Mouse (Mus musculus) natural killer cell, adult 2 months (primary cell): ENCODE results near the gene Dmkn.

ENCODE experiments used
- DNase-seq, 2 experiments: peaks; one replicate each; pipeline ENCODE4 v3.0.0; 2022; ENCODE audit warnings: low spot score in 2 of 2

The Dmkn gene

GRCm38 (mm10) chr7:30761769-30762352 lies 1.7 kb upstream of the Dmkn start:
- DNase-seq, result no peak

- no peak for DNase-seq
These were observed 1.6 kb downstream of the Dmkn start for GRCm38 (mm10) chr7:30765173-30765572.

GRCm38 (mm10) chr7:30766408-30766807 lies 2.9 kb downstream of the Dmkn start:
- DNase-seq, result no peak

- DNase-seq, result no peak
These were observed 5.7 kb downstream of the Dmkn start for GRCm38 (mm10) chr7:30769236-30769635.

GRCm38 (mm10) chr7:30776104-30776503 lies 12.5 kb downstream of the Dmkn start:
- no peak for DNase-seq

- no peak for DNase-seq
These were observed 13.6 kb downstream of the Dmkn start for GRCm38 (mm10) chr7:30777081-30777579.

- DNase-seq, result no peak
These were observed 14.4 kb downstream of the Dmkn start for GRCm38 (mm10) chr7:30777911-30778310.

- no peak for DNase-seq
These were observed 18.2 kb downstream of the Dmkn start for GRCm38 (mm10) chr7:30781792-30782191.

- DNase-seq, result no peak
These were observed 19.1 kb downstream of the Dmkn start for GRCm38 (mm10) chr7:30782658-30783057.

- no peak for DNase-seq
These were observed 21.6 kb downstream of the Dmkn start for GRCm38 (mm10) chr7:30785154-30785553.

GRCm38 (mm10) chr7:30785721-30786546 lies 22.4 kb downstream of the Dmkn start:
- no peak for DNase-seq

- no peak for DNase-seq
These were observed 23.9 kb downstream of the Dmkn start, which contains the start of gene Krtdap for GRCm38 (mm10) chr7:30787377-30788022. Gene Krtdap (plus strand): TSS chr7:30787896.

GRCm38 (mm10) chr7:30790141-30790540 lies 26.6 kb downstream of the Dmkn start:
- DNase-seq, result no peak

GRCm38 (mm10) chr7:30791921-30792320 lies 28.4 kb downstream of the Dmkn start:
- no peak for DNase-seq

- DNase-seq, result no peak
These were observed 31.4 kb downstream of the Dmkn start for GRCm38 (mm10) chr7:30794921-30795320.

GRCm38 (mm10) chr7:30796790-30797189 lies 33.2 kb downstream of the Dmkn start:
- DNase-seq, result no peak

GRCm38 (mm10) chr7:30800653-30801052 lies 37.1 kb downstream of the Dmkn start:
- no peak for DNase-seq

- no peak for DNase-seq
These were observed 39.7 kb downstream of the Dmkn start for GRCm38 (mm10) chr7:30803256-30803655.

- DNase-seq, result no peak
These were observed 40.6 kb downstream of the Dmkn start for GRCm38 (mm10) chr7:30804026-30804715.

- DNase-seq, result peak; percentile 64 to 82
These were observed 42.4 kb downstream of the Dmkn start for GRCm38 (mm10) chr7:30805924-30806323.

- no peak for DNase-seq
These were observed 46.8 kb downstream of the Dmkn start for GRCm38 (mm10) chr7:30810319-30810718.

- DNase-seq, result peak in 1 of 2 experiments; percentile 23
These were observed 48.3 kb downstream of the Dmkn start for GRCm38 (mm10) chr7:30811757-30812290.
